Mouse (Mus musculus): ENCODE data around the gene Dchs1. TPM values are rescaled to one million over a fixed set of nuclear protein-coding genes. Genes with fewer than 3 reads are reported as not detected.

The Dchs1 gene
- total and polyA plus RNA-seq, 2 experiments from 2014 or later: 6.6 to 109 TPM

GRCm38 (mm10) chr7:105791147-105791546, 3.7 kb upstream of the Dchs1 start:
- Histone ChIP-seq H3K27ac (no peak overlapping the region), H3K4me2 (ENCODE audit: low read depth, low read length) (no peak overlapping the region), H3K4me3 (ENCODE audit: low read length) (no peak overlapping the region), H3K4me1 (ENCODE audit: insufficient read depth, low read length) (peaks cover 11% of the 10 kb centered on the region), H3K36me3 (ENCODE audit: insufficient read depth, low read length) (no peaks in the 10 kb centered on the region), H3K9ac (replicated peaks; ENCODE audit: low read length) (no peak overlapping the region), H3K27me3 (ENCODE audit: insufficient read depth, low read length) (no peaks in the 10 kb centered on the region), H3K9me3 (ENCODE audit: low read length) (no peaks in the 10 kb centered on the region)
- DNase-seq (ENCODE audit: low spot score): no peak
- 88% methylated on average over 1 of the region's 1 CpGs for WGBS
- no peak for ATAC-seq
- TF ChIP-seq CTCF (IDR thresholded peaks at IDR 0.05; ENCODE audit: low read depth): no peak

- Histone ChIP-seq H3K4me1 (ENCODE audit: insufficient read depth, low read length) (peaks cover 32% of the 10 kb centered on the region), H3K4me3 (ENCODE audit: low read length) (peak overlapping the region; percentile 96), H3K9ac (replicated peaks; ENCODE audit: low read length) (peak overlapping the region; percentile 99), H3K4me2 (ENCODE audit: low read depth, low read length) (peak overlapping the region; percentile 84), H3K9me3 (ENCODE audit: low read length) (no peaks in the 10 kb centered on the region), H3K27me3 (ENCODE audit: insufficient read depth, low read length) (no peaks in the 10 kb centered on the region), H3K36me3 (ENCODE audit: insufficient read depth, low read length) (peaks cover 10% of the 10 kb centered on the region; the same call in 1 of the 2 replicates), H3K27ac (peak overlapping the region; percentile 97)
- 4% methylated on average over 20 of the region's 20 CpGs for WGBS
- TF ChIP-seq CTCF (IDR thresholded peaks at IDR 0.05; ENCODE audit: low read depth): no peak
- ATAC-seq (peak; percentile 79), DNase-seq (ENCODE audit: low spot score) (peak; percentile 57)
These were observed 759 bp downstream of the Dchs1 start for GRCm38 (mm10) chr7:105786506-105787284.

- Histone ChIP-seq H3K4me1 (ENCODE audit: insufficient read depth, low read length) (peaks cover 32% of the 10 kb centered on the region), H3K9me3 (ENCODE audit: low read length) (no peaks in the 10 kb centered on the region), H3K9ac (replicated peaks; ENCODE audit: low read length) (peak overlapping the region; percentile 22; the same call in 1 of the 2 replicates), H3K4me2 (ENCODE audit: low read depth, low read length) (peak overlapping the region; percentile 84), H3K4me3 (ENCODE audit: low read length) (0 out of 2 replicates have a peak overlapping the region, but pooled peaks have one; percentile 1), H3K36me3 (ENCODE audit: insufficient read depth, low read length) (peaks cover 21% of the 10 kb centered on the region; the same call in 1 of the 2 replicates), H3K27ac (peak overlapping the region; percentile 45; the same call in 1 of the 2 replicates), H3K27me3 (ENCODE audit: insufficient read depth, low read length) (no peaks in the 10 kb centered on the region)
- TF ChIP-seq CTCF (IDR thresholded peaks at IDR 0.05; ENCODE audit: low read depth): no peak
- ATAC-seq (no peak), DNase-seq (ENCODE audit: low spot score) (peak; percentile 8)
- 8% methylated on average over 4 of the region's 4 CpGs for WGBS
These were observed 2.9 kb downstream of the Dchs1 start for GRCm38 (mm10) chr7:105784556-105784955.

GRCm38 (mm10) chr7:105783861-105784260, 3.6 kb downstream of the Dchs1 start:
- Histone ChIP-seq H3K4me2 (ENCODE audit: low read depth, low read length) (0 out of 2 replicates have a peak overlapping the region, but pooled peaks have one; percentile 84), H3K27me3 (ENCODE audit: insufficient read depth, low read length) (no peaks in the 10 kb centered on the region), H3K27ac (no peak overlapping the region), H3K36me3 (ENCODE audit: insufficient read depth, low read length) (peaks cover 21% of the 10 kb centered on the region; the same call in 1 of the 2 replicates), H3K4me1 (ENCODE audit: insufficient read depth, low read length) (peaks cover 37% of the 10 kb centered on the region), H3K9ac (replicated peaks; ENCODE audit: low read length) (0 out of 2 replicates have a peak overlapping the region, but pooled peaks have one; percentile 22), H3K4me3 (ENCODE audit: low read length) (no peak overlapping the region), H3K9me3 (ENCODE audit: low read length) (no peaks in the 10 kb centered on the region)
- WGBS: 35% methylated on average over 4 of the region's 4 CpGs
- DNase-seq (ENCODE audit: low spot score) (no peak), ATAC-seq (no peak)
- TF ChIP-seq CTCF (IDR thresholded peaks at IDR 0.05; ENCODE audit: low read depth): no peak

- no peak overlapping the region; the same call in 1 of the 2 replicates for H3K9ac ChIP-seq (replicated peaks; ENCODE audit: low read length)
- DNase-seq (ENCODE audit: low spot score): peak; percentile 49
- no peaks in the 10 kb centered on the region for H3K9me3 ChIP-seq (ENCODE audit: low read length)
- H3K27me3 ChIP-seq (ENCODE audit: insufficient read depth, low read length): no peaks in the 10 kb centered on the region
- no peak for TF ChIP-seq CTCF (IDR thresholded peaks at IDR 0.05; ENCODE audit: low read depth)
- peak overlapping the region; percentile 35; the same call in 1 of the 2 replicates for H3K4me2 ChIP-seq (ENCODE audit: low read depth, low read length)
- peak overlapping the region; percentile 67 for H3K27ac ChIP-seq
- WGBS: 19% methylated on average over 4 of the region's 4 CpGs
- H3K4me3 ChIP-seq (ENCODE audit: low read length): no peak overlapping the region
- H3K36me3 ChIP-seq (ENCODE audit: insufficient read depth, low read length): peaks cover 24% of the 10 kb centered on the region; the same call in 1 of the 2 replicates
- peaks cover 23% of the 10 kb centered on the region for H3K4me1 ChIP-seq (ENCODE audit: insufficient read depth, low read length)
- peak; percentile 61 for ATAC-seq
These were observed 8.7 kb downstream of the Dchs1 start for GRCm38 (mm10) chr7:105778553-105779265.

GRCm38 (mm10) chr7:105777797-105778552, 9.5 kb downstream of the Dchs1 start:
- Histone ChIP-seq H3K27me3 (ENCODE audit: insufficient read depth, low read length) (no peaks in the 10 kb centered on the region), H3K4me1 (ENCODE audit: insufficient read depth, low read length) (peaks cover 23% of the 10 kb centered on the region), H3K36me3 (ENCODE audit: insufficient read depth, low read length) (peaks cover 24% of the 10 kb centered on the region; the same call in 1 of the 2 replicates), H3K9me3 (ENCODE audit: low read length) (no peaks in the 10 kb centered on the region), H3K9ac (replicated peaks; ENCODE audit: low read length) (no peak overlapping the region), H3K4me2 (ENCODE audit: low read depth, low read length) (peak overlapping the region; percentile 35), H3K27ac (peak overlapping the region; percentile 67; the same call in 1 of the 2 replicates), H3K4me3 (ENCODE audit: low read length) (peak overlapping the region; percentile 8; the same call in 1 of the 2 replicates)
- ATAC-seq (peak; percentile 39), DNase-seq (ENCODE audit: low spot score) (peak; percentile 8)
- 46% methylated on average over 13 of the region's 13 CpGs for WGBS
- no peak for TF ChIP-seq CTCF (IDR thresholded peaks at IDR 0.05; ENCODE audit: low read depth)

Data from hindbrain, postnatal 0 days (tissue).